Mouse (Mus musculus) liver, postnatal 0 days (tissue): ENCODE measurements around the gene Rhd. TPM values are rescaled to one million over a fixed set of nuclear protein-coding genes. Genes with fewer than 3 reads are reported as not detected.
"Not testable (repeated sequence)": the region's sequence is repeated elsewhere in the genome, so short reads cannot be mapped to it uniquely, and the experiment has no call there.

Experiments
- ATAC-seq: fragments of 200-750 bp; cut with Nextera tagmentation; 2 replicates; pipeline ENCODE4 v1.8.0; 2017; ENCODE audit warnings: mild to moderate bottlenecking, moderate library complexity
- DNase-seq: peaks from one replicate; pipeline ENCODE4 v3.0.0-alpha.2; 2016
- H3K27ac ChIP-seq: fragments of 300-500 bp; sonication (generic); 2 replicates; pipeline ENCODE4 v1.5.1; 2014; ENCODE audit warnings: antibody characterized with exemption, moderate library complexity, mild to moderate bottlenecking, low read depth
- H3K27me3 ChIP-seq: fragments of 300-500 bp; sonication (generic); 2 replicates; pipeline ENCODE4 v1.6.1; 2014; ENCODE audit warnings: low read length, control low read depth, mixed read lengths; ENCODE audit not compliant: insufficient read depth
- H3K36me3 ChIP-seq: fragments of 300-500 bp; sonication (generic); replicated peaks from 2 replicates; pipeline ENCODE4 v1.6.1; 2014; ENCODE audit warnings: mild to moderate bottlenecking, control low read depth, low read length, moderate library complexity, mixed read lengths; ENCODE audit not compliant: insufficient read depth
- H3K4me1 ChIP-seq: fragments of 300-500 bp; sonication (generic); 2 replicates; pipeline ENCODE4 v1.6.1; 2014; ENCODE audit warnings: antibody characterized with exemption, mild to moderate bottlenecking, control low read depth; ENCODE audit not compliant: insufficient read depth
- H3K4me2 ChIP-seq: fragments of 300-500 bp; sonication (generic); 2 replicates; pipeline ENCODE4 v1.6.1; 2014; ENCODE audit warnings: low read depth, mild to moderate bottlenecking, low read length, moderate library complexity, mixed read lengths
- H3K4me3 ChIP-seq: fragments of 300-500 bp; sonication (generic); 2 replicates; pipeline ENCODE4 v1.5.1; 2014; ENCODE audit warnings: low read depth, low read length
- H3K9ac ChIP-seq: fragments of 300-500 bp; sonication (generic); replicated peaks from 2 replicates; pipeline ENCODE4 v1.6.1; 2014; ENCODE audit warnings: mild to moderate bottlenecking, moderate library complexity
- H3K9me3 ChIP-seq: fragments of 300-500 bp; sonication (generic); 2 replicates; pipeline ENCODE4 v1.6.1; 2016; ENCODE audit warnings: mild to moderate bottlenecking, control low read depth, low read length, mixed read lengths
- CTCF ChIP-seq: sonication (generic); IDR thresholded peaks from 2 replicates; pipeline ENCODE4 v1.5.1; 2016; ENCODE audit warnings: antibody characterized with exemption, low read depth
- EP300 ChIP-seq: IDR thresholded peaks from 2 replicates; pipeline ENCODE4 v1.6.1; 2016; ENCODE audit warnings: antibody characterized with exemption, low read depth, mild to moderate bottlenecking
- WGBS: fragments of 180-500 bp; shearing (Covaris S2); extraction: QIAGEN DNeasy Blood & Tissue Kit; methylation state at CpG from one replicate; pipeline ENCODE4 v1.1.7; 2014; ENCODE audit not compliant: insufficient replicate concordance; 5-methylcytosine and 5-hydroxymethylcytosine counted together
- polyA plus RNA-seq: library from polyadenylated mRNA; unstranded; fragments of >200 nt; fragmentation: Nextera tagmentation; extraction: Ambion mirVana; gene quantifications from 2 replicates; pipeline ENCODE4 v1.2.1, GENCODE M21; 2015

Rhd gene
- 207 and 214 TPM in 2 replicates for polyA plus RNA-seq

DNA sequence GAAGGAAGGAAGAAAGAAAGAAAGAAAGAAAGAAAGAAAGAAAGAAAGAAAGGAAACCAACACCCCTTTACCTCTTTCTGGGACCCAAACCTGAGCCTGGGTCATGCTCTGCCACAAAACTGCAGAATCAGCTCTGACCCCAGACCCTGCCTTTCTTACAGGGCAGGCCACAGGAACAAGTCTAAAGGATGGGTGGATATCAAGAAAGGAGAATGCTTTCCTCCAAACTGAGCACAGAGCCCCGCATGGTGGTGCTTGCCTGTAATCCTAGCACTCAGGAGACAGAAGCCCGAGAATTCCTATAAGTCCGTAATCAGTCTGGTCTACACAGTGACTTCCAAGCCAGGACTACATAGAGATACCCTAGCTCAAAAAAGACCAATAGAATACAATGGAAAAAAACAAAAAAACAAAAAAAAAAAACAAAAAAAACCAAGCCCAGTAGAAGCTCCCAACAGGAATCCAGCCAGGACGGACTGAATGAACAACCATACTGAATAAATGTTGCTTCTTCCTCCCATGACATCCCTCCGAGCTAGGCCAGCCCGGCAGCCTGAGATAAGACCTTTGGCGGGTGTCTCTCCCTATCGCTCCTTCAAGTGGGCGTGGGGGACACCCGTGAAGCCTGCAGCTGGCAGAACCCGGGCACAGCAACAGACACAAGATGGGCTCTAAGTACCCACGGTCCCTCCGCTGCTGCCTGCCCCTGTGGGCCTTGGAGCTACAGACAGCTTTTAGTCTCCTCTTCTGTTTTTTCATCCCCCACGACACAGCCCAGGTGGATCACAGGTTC, at the start of gene Rhd:
Gene Rhd (plus strand): TSS at position 600 of the 793 bp plus-strand sequence.
- peak; percentile 73 for ATAC-seq
- Histone ChIP-seq H3K27me3 (no peaks in the 10 kb centered on the region; the same call in none of the 2 replicates), H3K9me3 (no peaks in the 10 kb centered on the region), H3K9ac (peak within 1 kb of the TSS; percentile 88), H3K36me3 (peaks cover 4% of the 10 kb centered on the region; the same call in 1 of the 2 replicates), H3K4me1 (peaks cover 12% of the 10 kb centered on the region), H3K4me2 (peak within 1 kb of the TSS; percentile 76), H3K4me3 (peak within 1 kb of the TSS; percentile 61), H3K27ac (peak within 1 kb of the TSS; percentile 92)
- peak; percentile 76 for DNase-seq
- TF ChIP-seq EP300 (peak; percentile 86), CTCF (no peak)
- 41% methylated on average over 14 of the region's 14 CpGs for WGBS

DNA sequence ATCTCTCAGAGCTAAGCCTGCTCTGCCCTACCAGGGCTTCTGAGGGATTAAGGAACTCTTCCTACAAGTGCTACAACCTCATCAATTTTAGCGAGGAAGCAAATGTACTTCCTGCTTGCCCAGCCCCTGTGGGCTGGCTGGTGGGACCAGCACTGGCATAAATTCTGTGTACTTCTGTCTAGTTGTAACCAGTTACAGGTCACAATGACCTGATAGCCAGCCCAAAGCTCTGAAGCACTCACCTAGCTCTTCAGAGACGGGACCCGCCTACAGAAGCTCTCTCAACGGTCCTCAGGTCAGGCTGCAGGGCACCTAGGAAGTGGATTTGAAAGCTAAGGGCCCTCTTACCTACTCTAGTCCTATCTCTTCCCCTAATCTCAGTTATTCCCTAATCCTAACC, 46.6 kb upstream of the Rhd start:
- DNase-seq (no peak), ATAC-seq (no peak)
- Histone ChIP-seq H3K9me3 (no peaks in the 10 kb centered on the region), H3K4me1 (0 out of 2 replicates have a peak, but pooled peaks cover 2% of the 10 kb centered on the region), H3K9ac (no peak overlapping the region), H3K27me3 (no peaks in the 10 kb centered on the region), H3K4me2 (no peak overlapping the region), H3K36me3 (peaks cover 10% of the 10 kb centered on the region; the same call in 1 of the 2 replicates), H3K4me3 (no peak overlapping the region), H3K27ac (no peak overlapping the region)
- WGBS, result 71% methylated on average over 4 of the region's 4 CpGs
- TF ChIP-seq CTCF, result no peak
- TF ChIP-seq EP300, result no peak

DNA sequence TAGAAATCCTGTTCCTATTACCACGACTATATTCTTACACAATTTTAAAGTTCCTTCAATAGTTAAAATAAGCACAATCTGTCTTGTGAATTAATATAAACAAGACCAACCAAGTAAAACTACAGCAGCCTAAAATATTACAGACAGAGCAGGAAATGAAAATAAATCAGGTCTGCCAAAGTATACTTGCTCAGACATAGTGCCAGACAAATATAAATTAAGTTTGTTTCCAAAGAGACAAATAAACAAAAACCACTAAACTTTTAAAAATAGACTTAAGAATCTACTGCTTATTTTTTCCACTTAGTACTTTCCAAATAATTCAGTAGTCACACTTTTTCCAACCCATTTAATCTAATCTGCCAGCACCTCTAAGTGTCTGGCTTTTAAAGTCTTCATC, 43.3 kb upstream of the Rhd start:
- no peaks in the 10 kb centered on the region for H3K27me3 ChIP-seq
- H3K9ac ChIP-seq, result no peak overlapping the region
- 65% methylated on average over 1 of the region's 1 CpGs for WGBS
- H3K9me3 ChIP-seq, result no peaks in the 10 kb centered on the region
- TF ChIP-seq EP300 (no peak), CTCF (no peak)
- no peak for DNase-seq
- no peak overlapping the region for H3K4me3 ChIP-seq
- H3K27ac ChIP-seq, result no peak overlapping the region
- peaks cover 15% of the 10 kb centered on the region; the same call in 1 of the 2 replicates for H3K36me3 ChIP-seq
- no peak for ATAC-seq
- H3K4me2 ChIP-seq, result no peak overlapping the region
- H3K4me1 ChIP-seq, result peaks cover 6% of the 10 kb centered on the region

DNA sequence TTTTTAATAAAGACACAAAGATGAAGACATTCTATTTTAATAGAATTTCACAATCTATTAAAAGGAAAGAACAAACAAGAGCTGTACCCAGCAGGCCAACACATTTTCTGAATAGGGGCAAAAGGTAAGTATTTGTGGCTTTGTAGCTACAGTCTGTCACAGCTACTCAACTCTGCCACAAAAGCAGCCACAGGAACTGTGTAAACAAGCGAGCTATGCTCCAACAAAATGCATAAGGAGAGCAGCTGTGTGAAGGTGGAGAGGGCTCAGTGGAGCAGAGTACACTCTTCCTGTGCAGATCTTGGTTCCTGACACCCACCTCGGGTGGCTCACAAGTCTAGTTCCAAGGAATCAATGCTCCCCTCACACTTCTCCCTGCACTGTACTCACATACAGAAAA, 40.8 kb upstream of the Rhd start:
- no peaks in the 10 kb centered on the region for H3K9me3 ChIP-seq
- H3K27me3 ChIP-seq, result no peaks in the 10 kb centered on the region
- H3K36me3 ChIP-seq, result peaks cover 37% of the 10 kb centered on the region
- DNase-seq, result no peak
- ATAC-seq, result no peak
- no peak overlapping the region for H3K4me3 ChIP-seq
- TF ChIP-seq CTCF (no peak), EP300 (no peak)
- no peak overlapping the region for H3K4me2 ChIP-seq
- 0 out of 2 replicates have a peak overlapping the region, but pooled peaks have one; percentile 29 for H3K27ac ChIP-seq
- WGBS, result 56% methylated on average over 2 of the region's 2 CpGs
- no peak overlapping the region for H3K9ac ChIP-seq
- H3K4me1 ChIP-seq, result peaks cover 6% of the 10 kb centered on the region

DNA sequence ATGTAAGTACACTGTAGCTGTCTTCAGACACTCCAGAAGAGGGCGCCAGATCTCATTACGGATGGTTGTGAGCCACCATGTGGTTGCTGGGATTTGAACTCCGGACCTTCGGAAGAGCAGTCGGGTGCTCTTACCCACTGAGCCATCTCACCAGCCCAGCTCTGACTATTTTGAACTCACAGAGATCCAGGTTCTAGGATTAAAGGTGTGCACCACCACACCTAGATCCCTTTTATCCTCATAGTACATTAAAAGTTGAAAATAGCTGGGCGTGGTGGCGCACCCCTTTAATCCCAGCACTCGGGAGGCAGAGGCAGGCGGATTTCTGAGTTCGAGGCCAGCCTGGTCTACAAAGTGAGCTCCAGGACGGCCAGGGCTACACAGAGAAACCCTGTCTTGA, 38.5 kb upstream of the Rhd start:
- WGBS, result 87% methylated on average over 8 of the region's 11 CpGs
- not testable (repeated sequence) for H3K9ac ChIP-seq
- peaks cover 41% of the 10 kb centered on the region for H3K36me3 ChIP-seq

DNA sequence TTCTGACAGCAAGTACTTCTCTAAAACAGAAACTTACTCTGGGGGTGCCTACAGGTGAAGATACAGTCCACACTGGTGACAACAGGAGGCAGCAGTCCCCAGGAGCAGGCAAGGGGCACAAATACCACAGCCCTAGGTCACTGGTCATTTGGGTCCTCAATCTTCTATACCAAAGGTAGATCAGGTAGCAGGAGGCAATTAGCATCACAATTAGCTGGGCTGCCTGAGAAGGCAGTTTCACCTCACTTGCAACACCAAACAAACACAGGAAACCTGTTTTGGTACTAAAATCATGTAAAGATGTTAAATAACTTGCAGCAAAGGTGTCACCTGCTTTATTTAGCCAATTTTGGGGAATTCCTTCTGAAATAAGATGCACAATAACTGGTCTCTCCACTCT, 38.0 kb upstream of the Rhd start:
- Histone ChIP-seq H3K9ac (no peak overlapping the region), H3K9me3 (no peaks in the 10 kb centered on the region), H3K4me1 (peaks cover 6% of the 10 kb centered on the region), H3K27ac (no peak overlapping the region), H3K4me3 (no peak overlapping the region), H3K27me3 (no peaks in the 10 kb centered on the region), H3K36me3 (peaks cover 43% of the 10 kb centered on the region), H3K4me2 (no peak overlapping the region)
- ATAC-seq (no peak), DNase-seq (no peak)
- TF ChIP-seq EP300 (no peak), CTCF (no peak)

More for the DNA sequence above, 38.5 kb upstream of the Rhd start:
- not testable (repeated sequence) for H3K27me3 ChIP-seq, DNase-seq, ATAC-seq, H3K4me3 ChIP-seq, H3K4me2 ChIP-seq, H3K9me3 ChIP-seq, H3K4me1 ChIP-seq, H3K27ac ChIP-seq
- TF ChIP-seq CTCF, result 0 out of 2 replicates have a peak, but pooled peaks have one; percentile 0
